Mouse (Mus musculus): ENCODE measurements around the gene 4930455H04Rik. TPM values are rescaled to one million over a fixed set of nuclear protein-coding genes. Genes with fewer than 3 reads are reported as not detected.

The 4930455H04Rik gene
- total RNA-seq (2015), result not detected in 2 replicates
- total RNA-seq (2017), result not detected in 2 replicates

GRCm38 (mm10) chr3:116967967-116968366 is at the start of gene 4930455H04Rik:
4930455H04Rik (plus strand) TSS chr3:116968267.
- no peak for ATAC-seq (replicated peaks; ENCODE audit: poor library complexity)

GRCm38 (mm10) chr3:116921535-116921934 is 46.5 kb upstream of the 4930455H04Rik start:
- ATAC-seq (replicated peaks; ENCODE audit: poor library complexity), result no peak

- no peak for ATAC-seq (replicated peaks; ENCODE audit: poor library complexity)
Observed at GRCm38 (mm10) chr3:116923042-116923441, 45.0 kb upstream of the 4930455H04Rik start.

- ATAC-seq (replicated peaks; ENCODE audit: poor library complexity), result no peak
Observed at GRCm38 (mm10) chr3:116928994-116929393, 39.1 kb upstream of the 4930455H04Rik start.

- ATAC-seq (replicated peaks; ENCODE audit: poor library complexity), result no peak
Observed at GRCm38 (mm10) chr3:116933158-116933557, 34.9 kb upstream of the 4930455H04Rik start.

GRCm38 (mm10) chr3:116936934-116937691 is 31.0 kb upstream of the 4930455H04Rik start:
- ATAC-seq (replicated peaks; ENCODE audit: poor library complexity), result no peak

GRCm38 (mm10) chr3:116940804-116941558 is 27.1 kb upstream of the 4930455H04Rik start:
- no peak for ATAC-seq (replicated peaks; ENCODE audit: poor library complexity)

GRCm38 (mm10) chr3:116941559-116942117 is 26.4 kb upstream of the 4930455H04Rik start:
- no peak for ATAC-seq (replicated peaks; ENCODE audit: poor library complexity)

- ATAC-seq (replicated peaks; ENCODE audit: poor library complexity), result no peak
Observed at GRCm38 (mm10) chr3:116942751-116943150, 25.3 kb upstream of the 4930455H04Rik start.

GRCm38 (mm10) chr3:116943422-116943821 is 24.6 kb upstream of the 4930455H04Rik start:
- no peak for ATAC-seq (replicated peaks; ENCODE audit: poor library complexity)

GRCm38 (mm10) chr3:116946476-116946875 is 21.6 kb upstream of the 4930455H04Rik start:
- ATAC-seq (replicated peaks; ENCODE audit: poor library complexity), result no peak

GRCm38 (mm10) chr3:116950665-116951115 is 17.4 kb upstream of the 4930455H04Rik start:
- peak; percentile 57 for ATAC-seq (replicated peaks; ENCODE audit: poor library complexity)

- ATAC-seq (replicated peaks; ENCODE audit: poor library complexity), result no peak
Observed at GRCm38 (mm10) chr3:116951489-116951888, 16.6 kb upstream of the 4930455H04Rik start.

- ATAC-seq (replicated peaks; ENCODE audit: poor library complexity), result no peak
Observed at GRCm38 (mm10) chr3:116952242-116952899, 15.7 kb upstream of the 4930455H04Rik start.

GRCm38 (mm10) chr3:116953366-116953765 is 14.7 kb upstream of the 4930455H04Rik start:
- no peak for ATAC-seq (replicated peaks; ENCODE audit: poor library complexity)

- no peak for ATAC-seq (replicated peaks; ENCODE audit: poor library complexity)
Observed at GRCm38 (mm10) chr3:116955061-116955460, 13.0 kb upstream of the 4930455H04Rik start.

GRCm38 (mm10) chr3:116960414-116960813 is 7.7 kb upstream of the 4930455H04Rik start:
- ATAC-seq (replicated peaks; ENCODE audit: poor library complexity), result no peak

GRCm38 (mm10) chr3:116961354-116962142 is 6.5 kb upstream of the 4930455H04Rik start:
- ATAC-seq (replicated peaks; ENCODE audit: poor library complexity), result no peak

GRCm38 (mm10) chr3:116963213-116963612 is 4.9 kb upstream of the 4930455H04Rik start:
- ATAC-seq (replicated peaks; ENCODE audit: poor library complexity), result no peak

- no peak for ATAC-seq (replicated peaks; ENCODE audit: poor library complexity)
Observed at GRCm38 (mm10) chr3:116964426-116964825, 3.6 kb upstream of the 4930455H04Rik start.
